Mouse (Mus musculus): ENCODE results near the gene Pold2.

Gene Pold2

GRCm38 (mm10) chr11:5860639-5861038, 17.5 kb downstream of the Pold2 start:
- peak; percentile 26 to 52 for DNase-seq (ENCODE audit: inconsistent age in 2 of 2, low spot score in 1 of 2)

DNA sequence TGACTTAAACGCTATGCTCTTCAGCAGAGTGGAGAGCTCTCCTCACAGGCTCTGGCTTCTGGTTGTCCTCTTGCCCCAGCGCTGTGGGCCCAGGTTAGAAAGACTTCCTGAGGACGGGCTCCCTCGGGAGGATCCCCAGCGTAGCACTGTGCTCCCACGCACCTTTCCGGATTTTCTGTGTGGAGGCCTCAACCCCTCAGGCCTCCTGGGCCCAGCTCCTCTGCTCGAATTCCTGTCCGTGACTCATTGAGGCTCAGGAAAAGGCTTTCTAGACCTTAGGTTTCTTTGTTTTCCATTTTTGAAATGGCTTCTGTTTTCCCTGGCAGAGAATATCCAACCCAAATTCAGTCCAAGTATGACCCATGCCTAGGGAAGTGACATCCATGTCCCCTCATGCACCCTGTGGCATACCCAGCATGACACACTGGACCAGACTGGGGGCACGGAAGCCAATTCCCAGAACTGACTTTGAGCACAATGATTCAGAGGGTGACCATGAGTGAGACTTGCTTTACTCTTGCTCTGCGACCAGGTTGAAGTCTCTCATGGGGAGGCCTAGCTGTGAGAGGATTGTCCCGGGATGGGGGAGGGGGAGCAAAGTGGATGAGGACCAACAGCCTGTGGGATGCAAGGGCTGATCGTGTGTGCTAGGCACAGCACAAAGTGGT, 18.1 kb downstream of the Pold2 start:
- DNase-seq (ENCODE audit: inconsistent age in 2 of 2, low spot score in 1 of 2): peak; percentile 27 to 81

GRCm38 (mm10) chr11:5858723-5859122, 19.4 kb downstream of the Pold2 start:
- DNase-seq (ENCODE audit: inconsistent age in 2 of 2, low spot score in 1 of 2): peak in 1 of 2 experiments; percentile 36

- peak in 1 of 2 experiments; percentile 19 for DNase-seq (ENCODE audit: inconsistent age in 2 of 2, low spot score in 1 of 2)
Measured at GRCm38 (mm10) chr11:5856479-5857130, 21.5 kb downstream of the Pold2 start.

GRCm38 (mm10) chr11:5855902-5856301, 22.2 kb downstream of the Pold2 start:
- DNase-seq (ENCODE audit: inconsistent age in 2 of 2, low spot score in 1 of 2): peak; percentile 65 to 73

- DNase-seq (ENCODE audit: inconsistent age in 2 of 2, low spot score in 1 of 2): no peak
Measured at GRCm38 (mm10) chr11:5855481-5855880, 22.6 kb downstream of the Pold2 start.

DNA sequence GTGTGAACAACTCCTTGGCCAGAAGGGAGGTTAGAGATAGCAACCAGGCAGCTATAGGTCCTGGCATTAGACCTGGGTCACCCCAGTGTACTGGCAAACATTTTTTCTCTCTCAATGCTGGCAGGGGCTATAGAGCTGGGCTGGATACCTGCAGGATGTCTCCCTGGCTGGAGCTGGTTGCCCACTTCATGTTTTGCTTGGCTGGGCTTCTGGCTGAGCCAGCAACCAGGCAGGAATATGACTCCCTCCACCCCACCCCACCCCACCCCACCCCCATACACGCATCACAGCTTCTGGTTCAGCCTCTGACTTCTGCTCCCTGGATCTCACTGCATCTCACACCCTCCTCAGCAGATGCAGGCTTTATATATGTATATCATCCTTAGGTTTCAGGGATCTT, 25.8 kb downstream of the Pold2 start:
- DNase-seq (ENCODE audit: inconsistent age in 2 of 2, low spot score in 1 of 2): peak in 1 of 2 experiments; percentile 18

DNA sequence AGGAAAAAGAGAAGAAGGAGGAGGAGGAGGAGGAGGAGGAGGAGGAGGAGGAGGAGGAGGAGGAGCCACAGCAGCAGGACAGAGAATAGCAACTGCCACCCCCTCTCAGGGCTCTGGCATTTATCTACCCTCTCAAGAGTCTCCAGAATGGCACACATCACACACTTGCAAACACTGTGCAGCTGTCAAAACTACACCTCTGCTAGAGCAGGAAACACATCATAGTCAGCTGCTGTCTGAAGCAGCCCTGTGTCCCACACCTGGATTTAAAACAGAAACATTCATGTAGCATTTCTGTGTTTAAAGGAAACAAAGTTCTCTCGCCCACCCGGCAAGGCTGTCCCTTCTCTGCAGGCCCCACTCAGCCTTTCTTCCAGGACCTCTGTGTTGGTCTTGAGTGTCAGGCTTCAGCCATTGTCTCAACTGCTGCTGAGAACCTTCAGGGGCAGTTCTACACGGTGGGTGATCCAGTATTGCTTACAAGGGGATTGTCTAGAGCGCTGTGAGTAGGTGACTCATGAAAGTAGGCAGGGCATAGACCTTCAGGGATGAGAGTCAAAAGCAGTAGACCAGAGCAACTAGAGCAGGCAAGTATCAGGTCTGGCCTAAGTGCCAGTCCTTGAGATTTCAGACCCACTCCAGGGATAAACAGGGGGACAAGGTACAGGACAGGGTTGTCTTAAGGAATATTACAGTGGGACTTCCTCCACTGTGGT, 26.9 kb downstream of the Pold2 start:
- peak in 1 of 2 experiments; percentile 33 for DNase-seq (ENCODE audit: inconsistent age in 2 of 2, low spot score in 1 of 2)

- DNase-seq (ENCODE audit: inconsistent age in 2 of 2, low spot score in 1 of 2): no peak
Measured at GRCm38 (mm10) chr11:5850452-5850851, 27.6 kb downstream of the Pold2 start.

- DNase-seq (ENCODE audit: inconsistent age in 2 of 2, low spot score in 1 of 2): no peak
Measured at GRCm38 (mm10) chr11:5849316-5849715, 28.8 kb downstream of the Pold2 start.

- DNase-seq (ENCODE audit: inconsistent age in 2 of 2, low spot score in 1 of 2): peak in 1 of 2 experiments; percentile 47
Measured at GRCm38 (mm10) chr11:5848741-5849140, 29.4 kb downstream of the Pold2 start.

GRCm38 (mm10) chr11:5846639-5847345, 31.3 kb downstream of the Pold2 start:
- DNase-seq (ENCODE audit: inconsistent age in 2 of 2, low spot score in 1 of 2): peak; percentile 77 to 84

DNA sequence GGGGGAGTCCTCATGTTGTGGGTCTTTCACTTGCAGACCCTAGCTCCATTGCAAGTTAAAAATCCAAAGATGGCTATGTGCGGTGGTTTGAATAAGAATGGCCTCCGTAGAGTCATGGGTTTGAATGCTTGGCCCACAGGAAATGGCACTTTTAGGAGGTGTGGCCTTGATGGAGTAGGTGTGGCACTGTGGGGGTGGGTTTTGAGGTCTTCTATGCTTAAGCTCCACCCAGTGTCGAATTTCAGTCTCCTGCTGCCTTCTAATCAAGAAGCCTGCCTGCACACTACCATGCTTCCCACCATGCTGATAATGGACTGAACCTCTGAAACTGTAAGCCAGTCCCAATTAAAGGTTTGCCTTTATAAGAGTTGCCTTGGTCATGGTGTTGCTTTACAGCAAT, 35.0 kb downstream of the Pold2 start:
- no peak for DNase-seq (ENCODE audit: inconsistent age in 2 of 2, low spot score in 1 of 2)

DNA sequence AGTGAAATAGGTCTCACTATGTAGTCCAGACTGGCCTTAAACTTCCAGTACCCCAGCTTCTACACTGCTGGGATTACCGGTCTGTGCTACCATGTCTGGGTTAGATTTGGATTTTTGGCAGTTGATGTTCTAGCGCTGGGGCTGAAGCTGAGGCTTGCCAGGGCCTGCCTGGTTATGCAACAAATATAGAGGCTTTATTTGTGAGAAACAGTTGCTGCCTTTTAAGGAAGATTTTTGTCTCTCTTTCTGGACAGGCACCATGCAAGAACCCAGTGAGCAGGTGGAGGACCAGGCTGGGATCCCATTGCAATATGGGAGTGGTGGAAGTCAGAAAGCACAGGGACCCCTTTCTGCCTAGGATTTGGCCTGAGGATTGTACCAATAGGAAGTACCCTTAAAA, 36.3 kb downstream of the Pold2 start:
- DNase-seq (ENCODE audit: inconsistent age in 2 of 2, low spot score in 1 of 2): no peak

DNA sequence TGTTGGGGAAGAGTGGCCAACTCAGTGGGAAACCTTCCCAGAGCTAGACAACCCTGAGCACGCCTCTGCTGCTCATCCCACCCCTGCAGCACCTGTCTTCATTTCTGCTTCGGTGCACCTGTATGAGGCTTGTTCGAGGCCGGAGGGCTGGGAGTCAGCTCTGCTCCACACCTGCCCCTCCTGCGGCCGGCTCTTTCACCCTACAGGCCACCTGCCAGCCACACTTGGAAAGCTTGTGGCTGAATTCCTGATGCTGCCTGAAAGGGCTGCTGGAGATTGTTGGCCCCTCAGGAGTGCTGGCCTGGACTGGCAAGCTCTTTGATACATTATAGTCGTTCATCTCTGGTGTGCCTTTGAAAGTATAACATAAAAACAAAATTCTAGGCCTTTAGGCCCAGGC, 37.7 kb downstream of the Pold2 start:
- DNase-seq (ENCODE audit: inconsistent age in 2 of 2, low spot score in 1 of 2): no peak

- peak; percentile 95 to 98 for DNase-seq (ENCODE audit: inconsistent age in 2 of 2, low spot score in 1 of 2)
Measured at GRCm38 (mm10) chr11:5837251-5838246, 40.5 kb downstream of the Pold2 start, which contains the start of gene Polm. Polm (minus strand) TSS chr11:5838016.

- peak; percentile 42 to 61 for DNase-seq (ENCODE audit: inconsistent age in 2 of 2, low spot score in 1 of 2)
Measured at GRCm38 (mm10) chr11:5836126-5836525, 42.0 kb downstream of the Pold2 start.

DNA sequence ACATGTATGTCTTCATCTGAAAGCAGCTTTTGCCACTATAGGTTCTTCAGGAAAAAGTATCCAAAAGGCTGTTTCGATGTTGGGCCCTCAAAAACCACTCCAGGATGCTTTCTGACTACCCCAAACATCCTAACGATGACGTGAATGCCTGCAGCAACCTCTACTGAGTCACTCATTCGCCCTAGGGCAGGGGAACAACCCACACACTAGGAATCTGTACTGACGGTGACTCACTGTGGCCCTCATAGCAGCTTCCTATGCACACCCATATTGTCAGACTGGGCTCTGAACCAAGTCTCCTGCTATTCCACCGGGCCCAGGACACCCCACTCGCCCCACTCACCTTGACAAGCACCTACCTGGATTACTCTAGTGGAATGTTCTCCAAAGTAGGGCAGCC, 43.0 kb downstream of the Pold2 start:
- DNase-seq (ENCODE audit: inconsistent age in 2 of 2, low spot score in 1 of 2): no peak

DNA sequence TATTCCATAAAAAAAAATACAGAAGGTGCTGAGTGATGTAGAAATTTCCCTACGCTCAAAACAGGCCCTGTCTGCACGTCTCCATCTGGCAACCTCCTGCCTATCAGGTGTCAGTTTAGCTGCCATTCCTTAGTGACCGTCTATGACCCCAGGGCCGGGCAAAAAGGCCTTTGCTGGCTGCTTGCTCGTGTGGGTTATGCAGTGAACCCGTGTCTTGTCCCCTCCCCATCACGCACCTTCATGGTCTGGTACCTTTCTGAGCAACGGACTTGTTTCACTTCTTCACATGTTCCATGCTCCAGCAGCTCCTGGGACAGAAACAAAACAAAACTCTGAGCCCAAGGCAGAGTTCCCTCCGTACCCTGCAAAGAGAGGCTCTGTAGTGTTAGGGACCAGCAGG, 43.6 kb downstream of the Pold2 start:
- DNase-seq (ENCODE audit: inconsistent age in 2 of 2, low spot score in 1 of 2): no peak

DNA sequence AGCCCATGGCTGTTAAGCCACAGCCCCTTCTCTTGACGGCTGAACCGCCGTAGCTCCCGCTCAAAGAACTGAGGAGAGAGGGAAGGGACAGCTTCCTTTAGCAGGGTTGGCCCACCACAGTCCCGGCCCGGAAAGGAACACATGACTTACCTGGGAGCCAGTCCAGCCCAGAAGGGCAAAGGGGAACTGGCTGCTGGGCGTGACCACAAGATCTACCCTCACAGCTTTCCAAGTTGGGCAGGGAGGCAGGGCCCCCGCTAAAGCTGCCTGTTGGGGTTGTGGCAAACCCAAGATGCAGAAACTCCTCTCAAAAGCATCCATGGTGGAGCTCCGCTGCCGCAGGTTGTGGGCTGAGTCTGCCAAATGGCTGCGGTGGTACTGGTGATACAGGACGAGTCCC, 48.8 kb downstream of the Pold2 start:
- DNase-seq (ENCODE audit: inconsistent age in 2 of 2, low spot score in 1 of 2): no peak

All from adrenal gland, adult (tissue).